Mouse (Mus musculus): ENCODE measurements at regions not wholly inside any gene's neighbourhood (a gene's known extent, or its start where the extent isn't known, plus 50 kb on each side); places are given as distances from the start of the nearest gene placed in this dataset.

DNA sequence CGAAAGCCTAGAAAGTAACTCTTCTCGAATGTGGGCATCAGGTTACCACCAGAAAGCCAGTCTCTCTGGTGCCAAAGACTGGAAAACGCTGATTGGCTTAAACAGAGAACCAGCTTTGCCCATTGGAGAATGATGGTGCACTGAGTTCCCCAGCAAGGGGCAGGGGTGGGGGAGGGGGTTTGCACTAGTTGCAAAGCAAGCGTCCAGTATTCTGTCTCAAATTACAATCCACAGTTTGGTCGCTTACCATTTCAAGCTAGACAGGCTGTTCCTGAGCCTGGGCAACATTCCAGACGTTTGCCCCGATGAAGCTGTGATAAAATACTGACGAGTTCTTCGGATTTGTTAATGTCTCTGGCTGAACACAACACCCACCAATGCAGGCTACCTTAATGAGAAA lies 69.0 kb upstream of the Dap start:
- TF ChIP-seq POU5F1 (IDR thresholded peaks at IDR 0.05; ENCODE audit: borderline replicate concordance, low read length) (no peak), NANOG (IDR thresholded peaks at IDR 0.05; ENCODE audit: borderline replicate concordance, low read length) (no peak)
